Mouse (Mus musculus): ENCODE results near the gene Ccdc167.
"Not testable (repeated sequence)": the region's sequence is repeated elsewhere in the genome, so short reads cannot be mapped to it uniquely, and the experiment has no call there.

Ccdc167 gene

DNA sequence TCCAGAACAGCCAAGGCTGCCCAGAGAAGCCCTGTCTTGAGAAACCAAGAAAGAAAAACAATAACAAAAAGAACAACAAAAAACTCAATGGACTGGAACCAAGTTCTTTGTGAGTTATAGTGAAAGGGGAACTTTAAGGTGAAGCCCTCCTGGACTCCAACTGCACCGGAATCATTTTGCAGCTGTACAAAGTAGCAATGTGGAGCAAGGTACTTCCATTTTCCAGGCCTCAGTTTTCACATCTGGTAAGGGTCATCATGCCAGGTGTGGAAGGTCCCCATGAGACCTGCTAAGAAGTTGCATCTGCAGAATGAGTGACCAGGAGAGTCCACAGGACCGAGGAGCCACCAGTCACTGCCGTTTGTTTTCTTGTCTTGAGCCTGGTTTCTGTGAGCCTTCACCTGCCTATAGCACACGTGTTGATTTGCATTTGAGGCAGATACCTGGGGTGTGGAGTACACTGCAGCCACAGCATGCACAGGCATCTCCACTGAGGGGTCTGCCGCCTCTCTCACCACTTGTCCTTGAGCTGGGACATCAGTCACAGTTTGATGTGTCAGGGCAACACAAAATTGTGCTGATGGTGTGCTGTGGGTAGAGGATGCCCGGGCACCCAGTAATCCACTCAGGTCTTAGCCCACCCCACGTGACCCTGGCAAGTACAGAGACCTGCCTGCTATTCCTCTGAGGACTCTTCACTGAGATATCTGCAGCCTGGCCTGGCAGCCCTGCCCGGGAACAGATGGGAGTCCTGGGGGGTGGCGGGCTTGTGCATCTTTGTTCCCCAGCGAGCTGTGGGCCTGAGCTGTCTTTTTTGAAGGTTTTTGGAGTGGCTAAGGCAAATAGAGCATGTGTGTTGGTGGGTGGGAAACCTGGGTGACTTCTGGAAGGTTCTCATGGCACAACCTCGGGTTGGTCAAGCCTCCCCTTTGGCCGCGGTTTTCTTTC lies 3.1 kb upstream of the Ccdc167 start:
- DNase-seq (ENCODE audit: low spot score), result no peak

DNA sequence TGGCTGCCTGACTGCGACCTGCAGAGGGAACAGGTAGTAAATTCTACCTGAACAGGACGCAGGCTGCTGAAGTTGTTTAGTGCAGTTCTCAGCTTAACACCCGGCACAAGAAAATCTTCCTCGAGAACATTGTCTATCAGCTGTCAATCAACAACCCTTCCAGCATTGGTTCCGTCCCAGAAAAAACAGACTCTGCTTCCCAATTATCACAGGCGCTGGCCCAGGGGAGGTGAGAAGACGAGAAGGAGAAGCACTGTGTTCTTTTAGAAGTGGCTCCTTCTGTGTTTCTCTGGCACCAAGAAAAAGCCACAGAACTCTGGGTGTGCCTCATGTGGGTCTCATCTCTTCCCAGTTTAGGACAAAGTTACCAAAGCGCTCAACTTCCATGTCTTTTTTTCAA lies 1.8 kb upstream of the Ccdc167 start:
- no peak for DNase-seq (ENCODE audit: low spot score)

DNA sequence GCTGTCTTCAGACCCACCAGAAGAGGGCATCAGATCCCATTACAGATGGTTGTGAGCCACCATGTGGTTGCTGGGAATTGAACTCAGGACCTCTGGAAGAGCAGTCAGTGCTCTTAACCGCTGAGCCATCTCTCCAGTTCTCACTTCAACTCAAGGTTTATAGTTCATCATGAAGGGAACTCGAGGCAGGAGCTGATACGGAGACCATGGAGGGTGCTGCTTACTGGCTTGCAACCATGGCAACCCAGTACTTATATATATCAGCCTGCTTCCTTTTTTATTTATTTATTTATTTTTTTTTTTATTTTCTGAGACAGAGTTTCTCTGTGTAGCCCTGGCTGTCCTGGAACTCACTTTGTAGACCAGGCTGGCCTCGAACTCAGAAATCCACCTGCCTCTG lies 3.1 kb downstream of the Ccdc167 start:
- DNase-seq (ENCODE audit: low spot score), result not testable (repeated sequence)

DNA sequence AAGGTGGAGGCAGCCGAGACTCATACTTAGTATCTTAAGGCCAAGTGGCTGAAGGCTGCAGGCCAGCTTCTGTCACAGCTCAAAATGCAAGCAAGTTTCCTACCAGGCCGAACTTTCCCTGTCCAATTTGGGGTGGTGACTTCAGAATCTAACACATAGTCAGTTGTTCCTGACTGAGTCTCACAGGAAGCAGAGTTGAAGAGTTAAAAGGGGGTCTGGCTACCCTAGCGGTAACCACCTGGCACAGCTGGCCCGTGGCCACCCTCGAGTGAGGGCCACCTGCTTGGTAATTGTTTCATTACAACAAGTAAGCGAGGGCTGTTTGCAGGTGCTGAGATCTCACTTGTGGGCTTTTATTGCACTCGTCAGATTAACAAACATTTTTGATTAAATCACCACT lies 4.3 kb downstream of the Ccdc167 start:
- no peak for DNase-seq (ENCODE audit: low spot score)

DNA sequence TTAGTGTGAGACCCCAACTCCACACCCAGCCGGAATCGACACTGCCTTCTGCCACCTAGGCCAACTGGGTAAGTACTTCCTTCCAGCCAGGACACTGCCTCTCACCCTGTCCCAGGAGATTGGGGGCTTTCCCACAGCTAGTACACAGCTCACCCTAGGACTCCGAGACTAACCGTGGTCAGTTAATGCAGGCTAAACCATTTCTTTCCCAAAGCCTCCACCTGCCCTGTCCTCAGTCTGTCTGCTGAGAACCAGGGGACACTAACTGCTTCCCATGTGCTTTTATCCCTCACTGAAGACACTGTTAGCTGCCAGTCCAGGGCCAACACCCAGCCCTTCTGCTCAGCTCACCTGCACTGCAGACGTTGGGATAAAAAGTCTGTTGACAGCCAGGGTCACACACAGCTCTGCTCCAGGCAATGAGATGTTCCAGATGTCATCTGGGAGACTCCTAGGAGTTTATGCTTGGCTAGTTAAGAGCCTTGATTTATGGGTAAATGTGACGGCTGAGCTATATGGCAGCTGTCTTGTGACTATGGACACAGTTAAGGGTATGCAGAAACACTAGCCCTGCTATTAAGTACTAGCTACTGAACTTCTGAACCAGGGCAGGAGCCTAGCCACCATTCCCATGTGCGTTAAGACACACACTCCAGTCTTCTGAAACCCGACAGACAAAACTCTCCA lies 5.0 kb downstream of the Ccdc167 start:
- no peak for DNase-seq (ENCODE audit: low spot score)

DNA sequence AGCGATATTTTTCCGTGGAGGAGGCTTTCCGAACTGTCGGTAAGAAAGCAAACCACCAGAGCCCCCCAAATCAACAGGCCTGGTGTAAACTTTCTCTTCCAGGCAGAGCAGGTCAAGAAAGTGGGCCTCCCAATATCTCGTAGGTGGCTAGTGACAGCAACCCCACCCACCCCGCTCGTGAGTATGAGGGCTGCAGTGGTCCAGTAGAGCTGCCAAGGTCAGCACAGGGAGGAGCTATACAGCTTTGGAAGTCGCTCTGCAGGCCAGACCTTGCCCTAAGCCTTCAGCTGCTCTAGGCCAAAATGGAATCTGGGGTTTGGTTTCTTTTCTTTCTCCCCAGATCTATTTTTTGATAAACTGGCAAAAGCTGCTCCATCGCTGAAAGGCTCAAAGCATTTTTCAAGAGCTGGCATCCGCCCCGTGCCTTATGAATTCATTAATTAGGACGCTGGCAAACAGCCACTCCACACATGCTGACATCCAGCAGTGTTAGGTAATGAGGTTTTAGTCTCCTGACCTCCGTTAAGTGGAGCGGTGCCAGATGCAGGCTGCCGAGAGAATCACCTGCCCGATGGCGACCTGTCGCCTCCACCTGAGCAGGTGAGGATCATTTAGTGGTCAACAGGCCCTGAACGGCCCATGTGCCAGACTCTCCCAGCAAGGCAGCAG lies 5.6 kb downstream of the Ccdc167 start:
- no peak for DNase-seq (ENCODE audit: low spot score)

DNA sequence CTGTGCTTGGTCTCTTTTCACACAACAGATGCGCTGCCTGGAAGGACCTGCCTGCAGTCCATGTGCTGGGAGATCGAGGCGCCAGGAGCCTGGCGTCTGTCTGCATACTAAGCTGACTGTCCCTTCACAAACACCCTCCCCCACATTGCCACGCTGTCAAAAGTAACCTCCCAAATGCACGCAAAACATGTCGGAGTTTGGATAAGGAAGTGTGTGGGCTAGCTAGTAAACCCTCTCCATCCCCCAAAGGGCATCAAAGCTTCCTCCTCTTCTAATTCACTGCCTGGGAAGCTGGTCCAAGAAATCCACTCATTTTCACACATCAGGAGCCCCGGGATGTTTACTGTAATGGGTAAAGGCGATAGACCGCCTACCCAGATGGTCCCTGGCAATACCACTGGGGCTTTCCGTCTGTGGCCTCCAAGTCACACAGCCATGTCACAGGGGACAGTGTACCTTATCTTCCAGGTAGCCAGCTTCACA lies 6.2 kb downstream of the Ccdc167 start:
- DNase-seq (ENCODE audit: low spot score), result no peak

DNA sequence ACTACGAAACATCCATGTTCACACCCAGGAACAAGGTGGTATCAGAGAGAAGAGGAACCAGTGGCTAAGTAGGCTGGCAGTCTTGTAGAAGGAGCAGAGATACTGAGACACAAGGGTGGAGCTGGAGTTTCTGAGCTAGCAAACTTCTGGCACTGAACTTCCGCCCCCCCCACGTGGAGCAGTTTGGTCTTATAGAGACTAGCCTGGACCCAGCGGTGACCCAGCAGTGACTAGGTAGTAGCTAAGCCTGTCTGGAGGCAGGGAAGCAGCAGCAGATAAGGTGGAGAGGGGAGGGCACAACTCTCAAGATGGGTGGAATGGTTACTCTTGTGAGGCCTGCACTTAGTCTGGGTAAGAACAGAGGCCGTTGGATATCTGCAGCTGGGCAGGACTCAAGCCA lies 8.1 kb downstream of the Ccdc167 start:
- no peak for DNase-seq (ENCODE audit: low spot score)

DNA sequence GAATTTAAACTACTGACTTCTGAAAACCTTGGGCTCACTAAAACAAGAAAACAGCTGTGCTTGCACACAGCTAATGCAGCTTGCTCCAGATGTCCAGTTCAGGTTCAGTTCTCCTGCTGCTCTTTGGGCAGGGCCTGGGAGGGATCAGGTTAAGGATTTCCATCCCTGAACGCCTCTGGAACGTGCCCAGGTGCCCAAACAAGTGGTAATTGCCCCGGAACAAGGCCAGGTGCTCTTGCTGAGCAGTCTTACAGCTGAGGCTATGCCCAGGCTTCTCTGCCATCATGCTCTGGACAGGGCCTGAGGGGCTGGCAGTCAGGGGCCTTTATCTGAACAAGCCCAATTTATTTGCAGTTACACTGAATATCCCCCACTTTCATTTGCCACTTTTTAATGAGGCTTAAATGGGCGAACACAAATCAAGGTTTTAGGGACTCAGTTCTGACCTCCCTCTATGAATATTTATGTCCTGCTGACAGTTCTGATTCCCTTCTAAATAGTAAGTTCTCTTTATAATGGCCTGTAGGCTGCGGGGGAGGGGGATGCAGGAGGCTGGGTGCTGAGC lies 9.8 kb downstream of the Ccdc167 start:
- DNase-seq (ENCODE audit: low spot score), result no peak

DNA sequence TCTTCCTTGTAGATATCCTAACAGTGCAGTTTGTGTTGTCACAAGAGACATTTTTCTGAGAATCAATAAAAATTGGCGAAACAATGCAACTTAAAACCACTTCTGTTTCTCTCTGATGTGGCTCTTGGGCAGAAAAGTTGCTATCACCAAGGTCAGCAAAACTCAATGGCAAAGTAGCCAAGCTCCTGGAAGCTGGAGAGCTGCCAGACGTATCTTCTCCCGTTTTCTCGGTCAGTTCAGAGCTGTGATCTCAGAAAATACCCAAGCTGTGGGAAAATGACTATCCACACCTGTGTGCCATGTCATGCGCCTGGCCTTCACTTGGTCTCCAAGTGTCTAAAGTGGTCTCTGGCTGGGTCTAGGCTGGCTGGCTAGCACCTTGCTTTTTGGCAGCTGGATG lies 11.0 kb downstream of the Ccdc167 start:
- no peak for DNase-seq (ENCODE audit: low spot score)

DNA sequence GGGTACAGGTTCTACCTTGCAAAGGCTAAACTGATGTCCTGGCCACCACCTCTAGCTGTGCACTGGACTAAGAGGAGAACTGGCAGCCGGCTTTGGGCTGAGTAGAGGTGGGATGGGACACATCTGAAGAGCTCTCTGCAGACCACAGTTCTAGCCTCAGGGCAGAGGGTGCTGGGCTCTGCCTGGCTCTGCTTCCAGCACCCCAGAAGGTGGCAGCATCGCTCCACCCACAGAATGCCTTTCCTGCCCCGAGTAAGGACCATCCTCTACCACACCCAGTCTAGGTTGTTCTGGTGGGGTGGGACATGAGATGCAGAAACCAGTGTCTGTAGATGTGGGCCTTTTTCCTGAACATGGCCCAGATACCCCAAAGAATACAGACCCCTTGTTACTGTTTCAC lies 12.1 kb downstream of the Ccdc167 start:
- peak; percentile 44 for DNase-seq (ENCODE audit: low spot score)

DNA sequence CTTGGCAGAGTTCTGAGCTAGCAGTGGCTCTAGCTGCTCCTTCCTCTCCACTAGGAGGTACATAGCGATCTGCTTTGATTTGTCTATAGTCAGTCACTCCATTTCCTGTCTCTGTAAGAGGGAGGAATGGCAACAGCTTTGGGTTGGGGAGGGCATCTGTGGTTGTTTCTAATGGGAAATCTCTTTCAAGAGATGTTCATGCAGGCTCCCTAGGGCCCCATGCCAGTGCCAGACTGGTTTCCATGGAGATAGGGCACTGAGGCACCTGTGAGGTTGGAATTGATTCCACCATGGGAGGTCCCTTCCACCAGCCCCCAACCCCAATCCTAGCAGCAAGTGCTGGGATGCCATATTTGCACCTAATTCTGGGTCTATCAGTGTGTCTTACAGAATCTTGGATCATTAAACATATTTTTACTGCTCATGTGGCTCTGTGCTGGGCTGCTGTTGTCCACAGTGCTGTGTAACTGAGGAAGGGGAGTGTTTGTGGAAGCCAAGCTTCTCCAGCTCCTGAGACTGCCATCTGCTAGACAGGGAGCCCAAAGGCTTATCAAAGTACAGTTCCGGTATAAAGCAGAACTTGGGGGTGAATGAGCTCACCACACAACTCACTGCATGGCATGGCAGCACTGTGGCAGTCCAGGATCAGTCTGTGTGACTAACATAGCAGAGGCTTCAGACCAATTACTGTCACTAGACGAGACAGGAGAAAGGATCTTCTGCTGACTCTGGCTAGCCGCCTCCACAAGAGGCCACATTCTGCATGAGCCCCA lies 13.7 kb downstream of the Ccdc167 start:
- DNase-seq (ENCODE audit: low spot score), result no peak

DNA sequence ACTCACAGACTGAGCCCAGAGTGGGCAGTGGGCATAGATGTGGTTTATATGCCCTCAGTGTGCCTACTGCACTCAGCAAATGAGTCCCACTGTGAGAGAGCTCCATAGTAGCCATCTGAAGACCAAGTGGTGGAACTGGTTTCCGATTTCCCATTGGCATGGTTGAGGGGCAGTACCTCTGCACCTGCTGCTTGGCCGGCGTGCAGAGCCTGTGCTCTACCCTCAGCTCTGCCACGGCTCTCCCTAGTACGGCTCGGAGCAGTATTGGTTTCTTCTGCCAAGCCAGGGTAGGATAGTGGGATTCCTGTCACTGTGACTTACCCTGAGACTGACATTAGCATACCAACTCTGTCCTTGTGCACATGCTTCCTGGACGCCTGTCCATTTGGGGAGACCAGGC lies 16.3 kb downstream of the Ccdc167 start:
- no peak for DNase-seq (ENCODE audit: low spot score)

DNA sequence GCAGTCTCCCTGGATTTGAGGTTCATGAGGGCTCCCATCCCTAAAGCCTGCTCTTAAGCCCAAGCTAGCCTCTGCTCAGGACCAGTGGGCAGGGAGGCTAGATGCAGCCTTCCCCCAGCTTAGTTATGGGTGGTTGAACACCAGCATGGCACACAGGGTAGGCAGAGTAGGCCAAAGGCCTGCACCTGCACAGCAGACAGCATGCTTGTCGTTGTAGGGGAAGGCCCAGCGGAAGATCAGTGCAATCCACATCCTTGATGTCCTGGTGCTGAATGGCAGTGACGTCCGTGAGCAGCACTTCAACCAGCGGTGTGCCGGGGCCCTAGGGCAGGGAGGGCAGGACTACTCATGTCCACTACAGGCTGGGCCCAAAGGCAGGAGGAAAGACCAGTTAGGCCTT lies 18.4 kb downstream of the Ccdc167 start:
- no peak for DNase-seq (ENCODE audit: low spot score)

DNA sequence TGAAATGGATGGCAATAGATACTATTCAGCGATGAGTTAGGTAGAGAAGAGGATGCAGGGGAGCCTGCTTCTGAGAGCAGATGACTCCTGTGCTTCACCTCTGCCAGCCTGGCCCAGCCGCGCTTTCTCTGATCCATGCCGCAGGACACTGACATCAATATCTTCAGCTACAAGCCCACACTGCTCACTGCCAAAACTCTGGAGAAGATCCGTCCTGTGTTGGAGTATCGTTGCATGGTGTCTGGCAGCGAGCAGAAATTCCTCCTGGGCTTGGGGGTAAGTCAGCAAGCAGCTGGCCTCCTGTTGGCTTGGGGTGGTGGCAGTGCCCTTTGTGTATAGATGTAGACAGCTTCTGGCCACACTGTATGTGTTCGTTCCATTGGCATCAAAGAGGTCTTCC lies 19.9 kb downstream of the Ccdc167 start:
- DNase-seq (ENCODE audit: low spot score), result no peak

DNA sequence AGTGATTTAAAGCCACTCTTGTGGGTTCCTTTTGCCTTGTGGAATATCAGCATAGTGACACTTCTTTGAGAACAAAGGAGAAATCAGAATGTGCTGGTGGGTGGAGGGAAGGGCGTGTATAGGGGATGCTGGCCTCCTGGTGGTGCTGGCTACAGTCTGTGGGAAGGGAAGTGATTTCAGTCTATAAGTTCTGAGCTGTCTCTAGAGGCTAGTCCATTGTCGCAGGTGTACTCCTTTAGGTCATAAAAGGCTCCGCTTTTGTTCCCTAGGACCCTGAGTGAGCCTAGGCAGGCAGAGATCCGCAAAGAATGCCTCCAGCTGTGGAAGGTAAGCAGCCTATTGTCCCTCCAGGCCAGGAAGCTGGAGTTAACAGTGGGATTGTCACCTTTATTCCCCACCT lies 22.3 kb downstream of the Ccdc167 start:
- no peak for DNase-seq (ENCODE audit: low spot score)

DNA sequence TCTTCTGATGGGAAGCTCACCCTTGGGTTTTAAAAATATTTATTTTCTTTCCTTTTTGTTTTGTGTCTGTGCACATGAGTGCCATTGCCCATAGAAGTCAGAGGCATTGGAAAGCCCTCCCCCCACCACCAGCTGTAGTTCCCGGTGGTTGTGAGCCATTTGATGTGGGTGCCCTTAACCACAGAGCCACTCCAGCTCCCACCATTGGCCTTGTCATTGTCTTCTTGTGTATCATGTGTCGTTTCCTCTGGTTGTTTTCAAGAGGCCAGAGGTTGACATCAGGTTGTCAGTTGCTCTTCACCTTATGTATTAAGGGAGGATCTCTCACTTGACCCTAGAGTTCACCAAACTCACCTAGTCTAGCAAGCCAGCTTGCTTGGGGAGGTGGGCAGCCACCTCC lies 23.3 kb downstream of the Ccdc167 start:
- DNase-seq (ENCODE audit: low spot score), result no peak

DNA sequence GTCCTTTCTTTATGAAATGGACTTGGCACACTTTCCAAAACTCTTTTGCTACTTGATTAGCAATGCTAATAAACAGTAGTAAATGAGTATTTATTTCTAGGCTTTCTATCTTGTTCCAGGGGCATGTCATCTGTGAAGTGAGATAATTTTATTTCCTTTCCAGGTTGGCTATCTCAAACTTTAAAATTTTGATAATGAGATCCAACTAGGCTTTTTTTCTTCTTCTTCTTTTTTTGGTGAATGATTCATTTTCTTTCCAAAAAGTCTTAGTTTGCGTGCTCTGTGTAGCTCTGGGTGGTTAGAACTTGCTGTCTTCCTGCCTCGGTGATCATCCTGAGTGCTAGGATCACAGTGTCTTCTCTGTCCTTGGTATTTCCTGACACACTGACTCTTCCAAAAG lies 24.0 kb downstream of the Ccdc167 start:
- DNase-seq (ENCODE audit: low spot score), result no peak

DNA sequence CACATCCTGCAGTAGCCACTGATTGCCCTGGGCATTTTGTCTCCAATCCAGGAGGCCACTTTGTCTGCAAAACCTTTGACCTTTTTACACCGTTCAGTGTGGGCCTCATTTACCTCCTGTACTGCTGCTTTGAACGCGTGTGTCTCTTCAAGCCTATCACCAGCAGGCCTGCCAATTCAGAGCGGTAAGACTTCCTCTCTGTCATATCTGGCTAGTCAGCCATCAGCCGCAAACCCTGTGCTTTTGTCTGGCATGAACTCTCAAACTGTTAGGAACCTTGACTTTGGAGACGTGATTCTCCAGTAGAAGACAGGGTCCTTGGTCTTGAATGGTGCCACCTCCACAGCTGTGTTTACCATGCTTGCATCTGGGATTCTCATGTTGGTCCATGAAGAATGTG lies 26.6 kb downstream of the Ccdc167 start:
- no peak for DNase-seq (ENCODE audit: low spot score)

DNA sequence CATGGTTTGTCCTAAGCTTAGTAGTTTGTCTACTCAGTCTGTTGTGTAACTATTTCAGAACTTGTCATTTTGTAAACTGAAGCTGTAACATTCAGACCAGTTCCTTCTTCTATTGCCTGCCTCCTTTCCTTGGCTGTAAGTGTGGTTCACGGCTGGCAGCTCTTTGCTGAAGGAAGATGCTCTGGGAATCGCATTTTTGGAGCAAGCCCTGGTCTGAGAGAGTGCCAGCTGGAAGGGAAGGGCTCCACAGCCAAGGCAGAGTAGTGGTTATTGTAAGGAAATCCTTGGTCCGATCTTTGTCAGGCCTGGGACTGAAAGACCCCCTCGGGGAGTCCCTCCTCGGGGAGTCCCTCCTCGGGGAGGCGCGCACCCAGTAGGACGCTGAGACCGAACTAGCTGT lies 28.2 kb downstream of the Ccdc167 start:
- DNase-seq (ENCODE audit: low spot score), result no peak

DNA sequence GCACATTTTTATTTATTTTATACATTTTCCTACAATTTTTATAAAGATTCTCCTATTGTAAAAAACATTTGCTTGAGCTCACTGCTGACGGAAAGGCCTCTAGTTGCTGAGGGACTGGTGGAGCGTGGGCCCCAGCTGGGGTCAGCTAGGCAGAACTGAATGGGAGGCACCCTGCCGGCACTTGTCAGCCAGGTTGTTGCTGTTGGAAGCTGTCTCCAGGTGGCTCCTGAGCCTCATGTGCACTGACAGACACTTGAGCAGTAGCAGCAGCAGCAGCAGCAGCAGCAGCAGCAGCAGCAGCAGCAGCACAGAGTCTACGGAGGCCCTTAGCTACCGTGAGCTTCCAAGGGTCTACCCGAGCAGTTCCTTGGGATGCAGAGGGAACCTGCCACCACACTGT lies 29.5 kb downstream of the Ccdc167 start:
- DNase-seq (ENCODE audit: low spot score), result no peak

DNA sequence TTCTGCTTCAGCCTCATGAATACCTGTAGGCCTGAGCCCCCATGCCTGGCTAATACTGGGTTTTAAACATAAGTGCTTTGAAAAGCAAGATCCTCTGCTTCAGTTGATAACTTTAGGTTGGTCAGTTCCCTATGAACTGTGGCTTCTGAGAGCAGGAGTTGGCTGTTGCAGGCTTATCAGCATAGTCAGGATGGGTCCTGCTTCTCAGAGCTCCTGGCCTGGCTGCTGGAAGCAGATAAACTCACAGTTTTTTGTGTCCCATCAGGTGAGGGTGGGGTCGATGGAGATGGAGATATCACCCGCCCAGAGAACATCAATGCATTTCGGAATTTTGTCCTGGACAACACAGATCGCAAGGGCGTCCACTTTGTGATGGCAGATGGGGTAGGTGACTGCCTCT lies 30.1 kb downstream of the Ccdc167 start:
- no peak for DNase-seq (ENCODE audit: low spot score)
